Mouse (Mus musculus): ENCODE data around the gene Nans. TPM values are rescaled to one million over a fixed set of nuclear protein-coding genes. Genes with fewer than 3 reads are reported as not detected.
A peak's percentile ranks its signal among the peaks of the same experiment; 100 is the strongest.

Gene Nans
- polyA plus RNA-seq, 1 experiment, result 62.3 TPM

GRCm38 (mm10) chr4:46502606-46503502 is 13.8 kb downstream of the Nans start:
- TF ChIP-seq POLR2A (IDR thresholded peaks at IDR 0.05; ENCODE audit: insufficient read length, low read depth) (no peak), USF1 (IDR thresholded peaks at IDR 0.05; ENCODE audit: low read depth) (no peak), MYOG (IDR thresholded peaks at IDR 0.05; ENCODE audit: control insufficient read depth in 1 of 3, insufficient read depth in 1 of 3, insufficient read length in 2 of 3, low read depth in 2 of 3) (no peak), TCF12 (IDR thresholded peaks at IDR 0.05; ENCODE audit: insufficient read depth, poor library complexity, severe bottlenecking) (no peak), SRF (IDR thresholded peaks at IDR 0.05; ENCODE audit: control insufficient read depth, insufficient read length, low read depth) (no peak), REST (IDR thresholded peaks at IDR 0.05; ENCODE audit: insufficient read depth, insufficient read length) (no peak), MYOD1 (IDR thresholded peaks at IDR 0.05; ENCODE audit: control insufficient read depth in 1 of 3, insufficient read length in 2 of 3, low read depth in 2 of 3) (no peak), E2F4 (IDR thresholded peaks at IDR 0.05; ENCODE audit: insufficient read depth) (no peak), MAX (IDR thresholded peaks at IDR 0.05; ENCODE audit: low read depth) (no peak), POLR2AphosphoS2 (IDR thresholded peaks at IDR 0.05; ENCODE audit: insufficient read length, low read depth) (no peak), TCF3 (IDR thresholded peaks at IDR 0.05; ENCODE audit: insufficient read length, low read depth) (no peak), CEBPB (IDR thresholded peaks at IDR 0.05; ENCODE audit: insufficient read depth, poor library complexity, severe bottlenecking) (no peak)
- H3ac ChIP-seq (ENCODE audit: control insufficient read depth, insufficient read length), result no peak overlapping the region
- peaks cover 8% of the 10 kb centered on the region for H3K36me3 ChIP-seq (ENCODE audit: control insufficient read depth, insufficient read depth)
- H3K79me2 ChIP-seq (ENCODE audit: control insufficient read depth, insufficient read depth), result no peaks in the 10 kb centered on the region
- H3K27me3 ChIP-seq (ENCODE audit: control insufficient read depth, insufficient read depth, insufficient read length), result no peaks in the 10 kb centered on the region
- H3K4me2 ChIP-seq (ENCODE audit: low read depth), result no peak overlapping the region
- no peak overlapping the region for H3K4me3 ChIP-seq

- Histone ChIP-seq H3K79me2 (ENCODE audit: control insufficient read depth, insufficient read depth) (no peaks in the 10 kb centered on the region), H3ac (ENCODE audit: control insufficient read depth, insufficient read length) (no peak overlapping the region), H3K4me3 (no peak overlapping the region), H3K36me3 (ENCODE audit: control insufficient read depth, insufficient read depth) (peaks cover 8% of the 10 kb centered on the region), H3K27me3 (ENCODE audit: control insufficient read depth, insufficient read depth, insufficient read length) (no peaks in the 10 kb centered on the region), H3K4me2 (ENCODE audit: low read depth) (no peak overlapping the region)
- TF ChIP-seq MAX (IDR thresholded peaks at IDR 0.05; ENCODE audit: low read depth) (no peak), REST (IDR thresholded peaks at IDR 0.05; ENCODE audit: insufficient read depth, insufficient read length) (no peak), SRF (IDR thresholded peaks at IDR 0.05; ENCODE audit: control insufficient read depth, insufficient read length, low read depth) (no peak)
Measured at GRCm38 (mm10) chr4:46503881-46504280, 14.8 kb downstream of the Nans start.

- H3K4me2 ChIP-seq (ENCODE audit: low read depth), result no peak overlapping the region
- H3K4me3 ChIP-seq, result no peak overlapping the region
- TF ChIP-seq E2F4 (IDR thresholded peaks at IDR 0.05; ENCODE audit: insufficient read depth) (no peak), REST (IDR thresholded peaks at IDR 0.05; ENCODE audit: insufficient read depth, insufficient read length) (no peak), MYOD1 (IDR thresholded peaks at IDR 0.05; ENCODE audit: control insufficient read depth in 1 of 3, insufficient read length in 2 of 3, low read depth in 2 of 3) (no peak), POLR2A (IDR thresholded peaks at IDR 0.05; ENCODE audit: insufficient read length, low read depth) (no peak), MYOG (IDR thresholded peaks at IDR 0.05; ENCODE audit: control insufficient read depth in 1 of 3, insufficient read depth in 1 of 3, insufficient read length in 2 of 3, low read depth in 2 of 3) (no peak), CEBPB (IDR thresholded peaks at IDR 0.05; ENCODE audit: insufficient read depth, poor library complexity, severe bottlenecking) (no peak), MAX (IDR thresholded peaks at IDR 0.05; ENCODE audit: low read depth) (no peak), TCF12 (IDR thresholded peaks at IDR 0.05; ENCODE audit: insufficient read depth, poor library complexity, severe bottlenecking) (no peak), POLR2AphosphoS2 (IDR thresholded peaks at IDR 0.05; ENCODE audit: insufficient read length, low read depth) (no peak), TCF3 (IDR thresholded peaks at IDR 0.05; ENCODE audit: insufficient read length, low read depth) (no peak), USF1 (IDR thresholded peaks at IDR 0.05; ENCODE audit: low read depth) (no peak), SRF (IDR thresholded peaks at IDR 0.05; ENCODE audit: control insufficient read depth, insufficient read length, low read depth) (no peak)
- H3ac ChIP-seq (ENCODE audit: control insufficient read depth, insufficient read length), result no peak overlapping the region
- H3K36me3 ChIP-seq (ENCODE audit: control insufficient read depth, insufficient read depth), result no peaks in the 10 kb centered on the region
- H3K27me3 ChIP-seq (ENCODE audit: control insufficient read depth, insufficient read depth, insufficient read length), result no peaks in the 10 kb centered on the region
- H3K79me2 ChIP-seq (ENCODE audit: control insufficient read depth, insufficient read depth), result no peaks in the 10 kb centered on the region
Measured at GRCm38 (mm10) chr4:46505361-46506057, 16.5 kb downstream of the Nans start.

DNA sequence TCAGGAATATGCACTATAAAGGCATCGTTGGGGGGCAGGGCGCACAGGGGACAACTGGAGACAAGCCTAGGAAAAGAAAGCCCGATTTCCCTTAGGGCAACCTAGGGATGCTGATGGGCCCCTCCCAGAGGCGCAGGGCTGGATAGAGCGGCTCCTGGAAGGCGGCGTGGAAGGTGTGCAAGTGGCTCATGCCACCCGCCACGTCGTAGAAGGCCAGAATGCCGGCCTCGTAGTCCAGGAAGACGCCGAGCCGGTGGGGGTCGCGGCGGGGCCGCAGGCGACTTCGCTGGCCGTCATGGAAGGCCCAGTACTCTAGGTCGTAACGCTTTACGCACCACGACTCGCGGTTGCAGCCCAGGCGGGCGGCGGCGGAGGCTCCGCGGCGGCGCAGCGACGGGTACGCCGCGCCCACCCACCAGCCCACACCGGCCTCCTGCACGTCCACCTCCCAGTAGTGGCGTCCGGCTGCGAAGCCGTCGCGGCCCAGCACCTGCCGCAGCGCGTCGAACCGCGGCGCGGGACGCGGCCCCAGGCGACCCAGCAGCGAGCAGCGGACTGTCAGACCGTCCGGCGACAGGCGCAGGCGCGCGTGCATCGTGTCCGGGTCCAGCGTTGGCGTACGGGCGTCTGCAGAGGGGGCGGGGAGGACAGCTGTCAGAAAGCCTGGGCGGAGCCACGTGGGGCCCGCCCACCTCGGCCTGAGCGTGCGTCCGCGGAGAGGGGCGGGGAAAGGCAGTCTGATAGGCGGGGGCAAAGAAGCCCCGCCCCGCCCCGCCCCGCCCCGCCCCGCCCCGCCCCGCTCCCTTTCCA is 18.0 kb downstream of the Nans start:
- Histone ChIP-seq H3K4me3 (peak overlapping the region; percentile 25), H3K36me3 (ENCODE audit: control insufficient read depth, insufficient read depth) (no peaks in the 10 kb centered on the region), H3K27me3 (ENCODE audit: control insufficient read depth, insufficient read depth, insufficient read length) (no peaks in the 10 kb centered on the region), H3K4me2 (ENCODE audit: low read depth) (peak overlapping the region; percentile 90), H3ac (ENCODE audit: control insufficient read depth, insufficient read length) (peak overlapping the region; percentile 41), H3K79me2 (ENCODE audit: control insufficient read depth, insufficient read depth) (no peaks in the 10 kb centered on the region)
- TF ChIP-seq MAX (IDR thresholded peaks at IDR 0.05; ENCODE audit: low read depth) (no peak), USF1 (IDR thresholded peaks at IDR 0.05; ENCODE audit: low read depth) (peak; percentile 62), CEBPB (IDR thresholded peaks at IDR 0.05; ENCODE audit: insufficient read depth, poor library complexity, severe bottlenecking) (no peak), E2F4 (IDR thresholded peaks at IDR 0.05; ENCODE audit: insufficient read depth) (no peak), MYOD1 (IDR thresholded peaks at IDR 0.05; ENCODE audit: control insufficient read depth in 1 of 3, insufficient read length in 2 of 3, low read depth in 2 of 3) (peak in 2 of 3 experiments; percentile 88 to 94), SRF (IDR thresholded peaks at IDR 0.05; ENCODE audit: control insufficient read depth, insufficient read length, low read depth) (no peak), POLR2AphosphoS2 (IDR thresholded peaks at IDR 0.05; ENCODE audit: insufficient read length, low read depth) (peak; percentile 96), TCF12 (IDR thresholded peaks at IDR 0.05; ENCODE audit: insufficient read depth, poor library complexity, severe bottlenecking) (no peak), TCF3 (IDR thresholded peaks at IDR 0.05; ENCODE audit: insufficient read length, low read depth) (no peak), POLR2A (IDR thresholded peaks at IDR 0.05; ENCODE audit: insufficient read length, low read depth) (peak; percentile 96), MYOG (IDR thresholded peaks at IDR 0.05; ENCODE audit: control insufficient read depth in 1 of 3, insufficient read depth in 1 of 3, insufficient read length in 2 of 3, low read depth in 2 of 3) (peak; percentile 59 to 95 (median 94)), REST (IDR thresholded peaks at IDR 0.05; ENCODE audit: insufficient read depth, insufficient read length) (peak; percentile 24)
